ENCODE assay signal across 33 mouse cellular contexts in genomic region chr9:47176044-47176443, GRCm38 (mm10).
"Had no signal": no experiment of that assay in that cellular context is flagged by ENCODE, and none has a peak within 500 bp of the region (broad histone marks: within the 10 kb centered on the region; RNA-seq: fewer than 3 reads in every experiment).

No protein-coding gene starts in this region.

- H3K4me3 ChIP-seq: heart, embryonic 12.5 days; heart, embryonic 13.5 days; heart, embryonic 15.5 days; hindbrain, embryonic 10.5 days; hindbrain, embryonic 12.5 days; hindbrain, embryonic 13.5 days; hindbrain, embryonic 15.5 days; intestine, embryonic 15.5 days; kidney, embryonic 15.5 days; left cerebral cortex, adult 2 months had no signal

- H3K27ac ChIP-seq: heart, embryonic 13.5 days; heart, embryonic 15.5 days; hindbrain, embryonic 10.5 days; hindbrain, embryonic 12.5 days; hindbrain, embryonic 13.5 days; hindbrain, embryonic 14.5 days; hindbrain, embryonic 15.5 days; hindbrain, postnatal 0 days; intestine, embryonic 15.5 days; kidney, embryonic 15.5 days; kidney, postnatal 0 days; left cerebral cortex, adult 2 months had no signal

- H3K9ac ChIP-seq: heart, embryonic 12.5 days; heart, embryonic 13.5 days; heart, embryonic 15.5 days; hindbrain, embryonic 12.5 days; hindbrain, embryonic 13.5 days; hindbrain, embryonic 14.5 days; hindbrain, embryonic 15.5 days; intestine, embryonic 15.5 days; kidney, embryonic 15.5 days had no signal

- DNase-seq: heart, postnatal 10 days; heart, postnatal 14 days; heart, postnatal 36 days; heart, postnatal 4 days; kidney, adult 11 months; kidney, adult 18-20 months; kidney, adult 2 months; kidney, adult 8-10 months; kidney, adult 9 months; kidney, postnatal 10 days; kidney, postnatal 14 days; kidney, postnatal 25 days; kidney, postnatal 36 days; kidney, postnatal 4 days; layer of hippocampus, adult 9-11 months had no signal

- H3K9me3 ChIP-seq: heart, embryonic 12.5 days; heart, embryonic 13.5 days; heart, embryonic 15.5 days; hindbrain, embryonic 10.5 days; hindbrain, embryonic 12.5 days; hindbrain, embryonic 13.5 days; hindbrain, embryonic 15.5 days; intestine, embryonic 15.5 days; kidney, embryonic 15.5 days had no signal

- ATAC-seq: hindbrain, embryonic 16.5 days; hindbrain, postnatal 0 days; inflammation-experienced regulatory T-cells, adult 6 months; intestine, embryonic 15.5 days; intestine, embryonic 16.5 days; intestine, postnatal 0 days had no signal

- H3K4me1 ChIP-seq: heart, embryonic 12.5 days; heart, embryonic 13.5 days; heart, embryonic 15.5 days; hindbrain, embryonic 10.5 days; hindbrain, embryonic 12.5 days; hindbrain, embryonic 13.5 days; hindbrain, embryonic 15.5 days; intestine, embryonic 15.5 days; kidney, embryonic 15.5 days had no signal

- H3K27me3 ChIP-seq: heart, embryonic 15.5 days; hindbrain, embryonic 12.5 days; hindbrain, embryonic 13.5 days; hindbrain, embryonic 15.5 days; intestine, embryonic 15.5 days; kidney, embryonic 15.5 days had no signal

- H3K36me3 ChIP-seq: heart, embryonic 12.5 days; heart, embryonic 13.5 days; heart, embryonic 15.5 days; hindbrain, embryonic 10.5 days; hindbrain, embryonic 12.5 days; hindbrain, embryonic 13.5 days; hindbrain, embryonic 15.5 days; intestine, embryonic 15.5 days; kidney, embryonic 15.5 days had no signal

- H3K4me2 ChIP-seq: heart, embryonic 11.5 days; heart, embryonic 12.5 days; heart, embryonic 13.5 days; heart, embryonic 15.5 days; hindbrain, embryonic 12.5 days; hindbrain, embryonic 13.5 days; hindbrain, embryonic 14.5 days; hindbrain, embryonic 15.5 days; intestine, embryonic 15.5 days; kidney, embryonic 15.5 days had no signal
